Mouse (Mus musculus) cerebellum, adult 9-11 months (tissue): Measurements from ENCODE around the gene P4ha1.
"Not testable (repeated sequence)": the region's sequence is repeated elsewhere in the genome, so short reads cannot be mapped to it uniquely, and the experiment has no call there.

Source experiments
- DNase-seq: peaks from one replicate; pipeline ENCODE4 v3.0.0; 2022

The P4ha1 gene

DNA sequence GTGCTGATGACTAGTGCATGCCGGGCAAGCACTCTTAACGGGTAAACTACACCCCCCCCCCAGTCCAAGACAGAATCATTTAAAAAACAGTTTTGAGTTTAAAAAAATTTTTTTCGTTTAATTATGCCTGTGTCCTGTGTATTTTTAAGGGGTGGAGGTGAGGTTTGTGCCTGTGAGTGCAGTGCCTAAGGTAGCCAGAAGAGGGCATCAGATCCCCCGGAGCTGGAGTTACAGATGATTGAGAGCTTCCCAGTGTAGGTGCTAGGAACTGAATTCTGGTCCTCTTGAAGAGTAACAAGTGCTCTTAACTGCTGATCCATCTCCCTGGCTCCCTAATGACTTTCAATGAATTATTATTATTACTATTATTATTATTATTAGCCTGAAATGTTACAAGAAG is 55.6 kb downstream of the P4ha1 start:
- no peak for DNase-seq

GRCm38 (mm10) chr10:59379927-59380326 is 56.8 kb downstream of the P4ha1 start:
- DNase-seq: no peak

GRCm38 (mm10) chr10:59380411-59380821 is 57.3 kb downstream of the P4ha1 start:
- DNase-seq: no peak

DNA sequence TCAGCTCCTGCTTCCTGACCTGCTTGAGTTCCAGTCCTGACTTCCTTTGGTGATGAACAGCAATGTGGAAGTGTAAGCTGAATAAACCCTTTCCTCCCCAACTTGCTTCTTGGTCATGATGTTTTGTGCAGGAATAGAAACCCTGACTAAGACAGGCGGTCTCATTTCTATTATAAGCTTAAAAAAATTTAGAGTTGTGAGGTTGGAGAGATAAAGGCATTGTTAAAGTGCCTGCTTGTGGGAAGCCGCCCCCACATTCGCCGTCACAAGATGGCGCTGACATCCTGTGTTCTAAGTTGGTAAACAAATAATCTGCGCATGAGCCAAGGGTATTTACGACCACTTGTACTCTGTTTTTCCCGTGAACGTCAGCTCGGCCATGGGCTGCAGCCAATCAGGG is 58.5 kb downstream of the P4ha1 start:
- DNase-seq: not testable (repeated sequence)

GRCm38 (mm10) chr10:59386951-59387350 is 63.9 kb downstream of the P4ha1 start:
- DNase-seq: peak; percentile 81

DNA sequence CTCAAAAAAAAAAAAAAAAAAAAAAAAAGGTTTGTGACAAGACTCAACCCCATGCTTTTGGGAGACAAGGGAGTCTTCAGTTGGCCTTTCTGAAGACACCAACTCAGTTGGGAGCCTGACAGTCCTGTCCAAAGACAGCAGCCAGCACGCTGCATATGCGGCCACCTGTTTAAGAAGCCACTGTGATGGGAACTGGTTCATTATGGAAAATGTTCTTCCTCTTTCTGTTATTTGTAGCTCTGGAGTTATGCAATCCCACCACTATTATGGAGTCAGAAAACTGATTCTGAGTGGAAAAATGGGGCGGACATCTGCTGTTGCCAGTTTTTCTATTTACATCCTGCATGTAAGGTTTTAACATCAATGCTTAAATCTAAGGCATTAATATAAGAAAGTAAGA is 66.6 kb downstream of the P4ha1 start:
- no peak for DNase-seq

- no peak for DNase-seq
Measured at GRCm38 (mm10) chr10:59391907-59392306, 68.8 kb downstream of the P4ha1 start.

GRCm38 (mm10) chr10:59395461-59395860 is 72.4 kb downstream of the P4ha1 start, which contains the start of gene Gm10273:
Gene Gm10273 (plus strand): TSS chr10:59395632.
- not testable (repeated sequence) for DNase-seq

DNA sequence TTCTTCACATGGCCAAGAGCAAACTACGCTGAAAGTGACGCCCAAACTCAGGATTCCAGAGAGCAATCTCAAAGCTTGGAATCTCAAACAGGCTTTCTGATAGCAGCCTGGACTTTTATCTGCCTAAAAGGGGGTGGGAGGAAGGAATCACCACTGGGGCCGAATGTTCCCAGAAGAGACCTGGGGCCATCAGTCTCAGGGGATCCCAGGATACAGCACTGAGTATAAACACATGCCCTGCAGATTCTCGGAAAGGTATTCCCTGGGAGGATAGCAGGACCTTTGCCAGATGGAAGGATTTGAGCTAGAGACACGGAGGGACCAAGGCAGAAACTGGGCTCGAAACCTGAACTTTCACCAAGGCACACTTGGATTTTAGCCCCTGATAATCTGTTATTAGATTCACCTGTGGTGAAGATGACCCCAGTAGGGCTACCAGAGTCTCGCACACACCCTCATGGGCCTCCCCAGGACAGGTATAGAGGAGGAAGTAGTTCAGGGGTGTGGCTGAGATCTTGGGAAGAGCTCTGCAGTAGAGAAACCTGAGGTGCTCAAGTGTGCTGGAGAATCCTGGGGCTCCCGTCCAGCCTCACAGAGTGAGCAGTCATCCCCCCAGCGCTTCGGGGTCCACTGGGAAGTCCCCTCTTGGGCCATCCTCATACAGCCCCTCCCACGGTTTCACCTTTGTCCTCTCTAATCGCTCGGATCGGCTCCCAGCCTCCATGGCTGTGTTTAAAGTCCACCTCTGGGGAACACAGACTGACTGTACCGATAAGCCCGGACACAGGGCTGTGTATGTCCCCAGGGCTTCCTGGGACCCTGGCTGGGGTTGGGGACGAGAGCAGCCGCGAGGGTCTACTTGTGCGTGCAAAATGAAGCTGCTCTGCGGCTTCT is 80.0 kb downstream of the P4ha1 start, which contains the start of gene Pla2g12b:
TSS of gene Pla2g12b (plus strand) at position 762 of the 894 bp plus-strand sequence.
- no peak for DNase-seq

GRCm38 (mm10) chr10:59403793-59404149 is 80.7 kb downstream of the P4ha1 start:
- no peak for DNase-seq

DNA sequence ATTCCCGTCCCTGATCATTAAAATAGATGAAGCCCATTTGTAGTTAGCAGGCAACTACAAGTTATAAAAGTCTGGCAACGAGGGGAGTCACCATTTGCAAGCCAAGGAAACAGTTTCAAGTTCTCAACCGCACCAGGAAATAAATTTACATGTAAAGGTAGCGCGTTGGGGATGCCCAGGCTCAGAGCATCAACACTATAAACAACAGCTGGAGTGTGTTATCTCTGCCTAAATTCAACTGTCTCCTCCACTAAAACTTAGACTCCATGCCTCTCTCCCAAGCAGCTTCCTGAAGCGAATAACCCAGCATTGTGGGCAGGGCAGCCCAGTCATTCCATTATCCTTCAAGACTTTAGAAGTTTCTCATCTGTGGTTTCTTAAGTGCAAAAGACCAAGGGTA is 85.4 kb downstream of the P4ha1 start:
- DNase-seq: no peak

GRCm38 (mm10) chr10:59410264-59410663 is 87.2 kb downstream of the P4ha1 start:
- DNase-seq: no peak

GRCm38 (mm10) chr10:59413711-59414110 is 90.6 kb downstream of the P4ha1 start:
- no peak for DNase-seq

DNA sequence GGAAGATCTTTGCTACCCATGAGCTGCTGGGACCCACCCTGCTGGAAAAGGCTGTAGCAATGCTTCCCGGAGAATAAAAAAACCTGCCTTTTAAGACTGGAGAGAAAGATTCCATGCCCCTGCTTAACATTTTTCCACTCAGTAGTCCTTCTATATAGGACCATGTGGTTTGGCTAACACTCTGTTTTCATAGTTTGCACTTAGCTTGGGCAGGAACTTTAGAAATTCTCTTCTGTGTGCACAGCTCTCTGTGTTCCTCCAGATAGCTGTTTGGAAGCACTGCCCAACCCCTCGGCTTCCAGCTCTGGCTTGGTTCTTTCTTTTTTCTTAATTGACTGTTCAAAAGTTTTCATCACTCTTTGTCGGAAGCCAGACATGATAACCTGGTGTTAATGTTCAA is 93.5 kb downstream of the P4ha1 start:
- DNase-seq: no peak

DNA sequence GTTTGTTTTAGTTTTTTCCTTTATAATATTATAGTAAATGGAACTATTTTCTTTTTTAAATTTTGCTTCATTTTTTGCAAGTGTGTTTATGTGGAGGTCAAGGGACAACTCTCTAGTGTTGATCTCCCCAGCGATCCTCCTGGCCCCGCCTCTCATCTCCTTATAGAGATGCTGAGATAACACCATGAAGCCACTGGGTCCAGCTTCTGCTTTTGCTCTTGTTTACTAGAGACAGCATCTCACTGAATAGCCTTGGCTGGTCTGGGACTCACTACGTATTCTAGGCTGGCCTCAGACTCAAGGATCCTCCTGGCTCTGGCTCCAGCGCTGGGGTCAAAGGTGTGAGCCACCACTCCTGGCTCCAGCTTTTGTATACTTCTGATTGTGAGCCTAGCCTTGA is 96.4 kb downstream of the P4ha1 start:
- DNase-seq: no peak
